Mouse (Mus musculus) thymus, adult 2 months (tissue): ENCODE measurements around the gene Gm20425. TPM values are rescaled to one million over a fixed set of nuclear protein-coding genes. Genes with fewer than 3 reads are reported as not detected.
A peak's percentile ranks its signal among the peaks of the same experiment; 100 is the strongest.

Experiments
- DNase-seq: peaks from one replicate; pipeline ENCODE4 v3.0.0; 2021
- H3K27ac ChIP-seq: fragments of 200-500 bp; 2 replicates; pipeline ENCODE4 v1.5.1; 2012; ENCODE audit warnings: low read length, control low read depth; ENCODE audit not compliant: control insufficient read depth, insufficient read depth
- H3K27me3 ChIP-seq: fragments of 200-500 bp; 2 replicates; pipeline ENCODE4 v1.6.1; 2012; ENCODE audit warnings: mild to moderate bottlenecking, low read length, moderate library complexity, mixed read lengths; ENCODE audit not compliant: control insufficient read depth, insufficient read depth
- H3K36me3 ChIP-seq: fragments of 200-500 bp; 2 replicates; pipeline ENCODE4 v1.6.1; 2012; ENCODE audit warnings: mild to moderate bottlenecking, low read length, moderate library complexity; ENCODE audit not compliant: control insufficient read depth, insufficient read depth
- H3K4me1 ChIP-seq: fragments of 200-500 bp; replicated peaks from 2 replicates; pipeline ENCODE4 v1.6.1; 2012; ENCODE audit warnings: low read length; ENCODE audit not compliant: control insufficient read depth, insufficient read depth
- H3K4me3 ChIP-seq: fragments of 200-500 bp; 2 replicates; pipeline ENCODE4 v1.5.1; 2012; ENCODE audit warnings: mild to moderate bottlenecking, low read length, control low read depth, moderate library complexity; ENCODE audit not compliant: control insufficient read depth, insufficient read depth
- CTCF ChIP-seq: fragments of 200-500 bp; IDR thresholded peaks from 2 replicates; pipeline ENCODE4 v1.5.1; 2012; ENCODE audit warnings: mild to moderate bottlenecking, control low read depth, low read length, moderate library complexity, borderline replicate concordance; ENCODE audit not compliant: control insufficient read depth, poor library complexity, insufficient read depth; ENCODE audit errors: extremely low read depth
- POLR2A ChIP-seq: fragments of 200-500 bp; IDR thresholded peaks from 2 replicates; pipeline ENCODE4 v1.6.1; 2012; ENCODE audit warnings: mild to moderate bottlenecking, low read length, control low read depth, moderate library complexity; ENCODE audit not compliant: control insufficient read depth, poor library complexity, insufficient read depth; ENCODE audit errors: extremely low read depth
- WGBS: fragments of 180-500 bp; shearing (Covaris S2); methylation state at CpG from one replicate; pipeline ENCODE4 v1.1.7; 2018; 5-methylcytosine and 5-hydroxymethylcytosine counted together
- polyA plus RNA-seq: library from polyadenylated mRNA; depleted of rRNA; stranded (reverse); fragments of >200 nt; gene quantifications from 2 replicates; pipeline ENCODE4 v1.2.3, GENCODE M21; 2012

Gene Gm20425
- polyA plus RNA-seq, 1 experiment, result not detected

GRCm38 (mm10) chr9:103234059-103234458, 4.0 kb upstream of the Gm20425 start:
- H3K36me3 ChIP-seq, result no peaks in the 10 kb centered on the region
- TF ChIP-seq POLR2A, result no peak
- no peak for TF ChIP-seq CTCF
- H3K27ac ChIP-seq, result no peak overlapping the region
- DNase-seq, result no peak
- H3K4me3 ChIP-seq, result no peak overlapping the region
- H3K27me3 ChIP-seq, result no peaks in the 10 kb centered on the region
- WGBS, result 56% methylated on average over 7 of the region's 7 CpGs
- peaks cover 27% of the 10 kb centered on the region for H3K4me1 ChIP-seq

- Histone ChIP-seq H3K4me3 (no peak overlapping the region), H3K4me1 (peaks cover 27% of the 10 kb centered on the region), H3K27ac (no peak overlapping the region), H3K27me3 (no peaks in the 10 kb centered on the region), H3K36me3 (no peaks in the 10 kb centered on the region)
- TF ChIP-seq CTCF (no peak), POLR2A (no peak)
- DNase-seq, result peak; percentile 73
- WGBS, result 61% methylated on average over 7 of the region's 7 CpGs
Measured at GRCm38 (mm10) chr9:103233006-103233395, 2.9 kb upstream of the Gm20425 start.

GRCm38 (mm10) chr9:103232232-103233005, 2.3 kb upstream of the Gm20425 start:
- no peak for TF ChIP-seq CTCF
- TF ChIP-seq POLR2A, result no peak
- Histone ChIP-seq H3K4me1 (peaks cover 27% of the 10 kb centered on the region), H3K27ac (no peak overlapping the region), H3K27me3 (no peaks in the 10 kb centered on the region), H3K4me3 (no peak overlapping the region), H3K36me3 (no peaks in the 10 kb centered on the region)
- WGBS, result 92% methylated on average over 7 of the region's 7 CpGs
- DNase-seq, result no peak

GRCm38 (mm10) chr9:103229037-103229867, 855 bp downstream of the Gm20425 start:
- H3K27me3 ChIP-seq, result no peaks in the 10 kb centered on the region
- no peak for DNase-seq
- H3K4me1 ChIP-seq, result peaks cover 27% of the 10 kb centered on the region
- H3K27ac ChIP-seq, result no peak overlapping the region
- WGBS, result 95% methylated on average over 15 of the region's 15 CpGs
- TF ChIP-seq POLR2A, result no peak
- TF ChIP-seq CTCF, result no peak
- no peak overlapping the region for H3K4me3 ChIP-seq
- H3K36me3 ChIP-seq, result no peaks in the 10 kb centered on the region

- WGBS, result 73% methylated on average over 13 of the region's 13 CpGs
- no peak for DNase-seq
- Histone ChIP-seq H3K27ac (no peak overlapping the region), H3K36me3 (no peaks in the 10 kb centered on the region), H3K27me3 (no peaks in the 10 kb centered on the region), H3K4me1 (peaks cover 23% of the 10 kb centered on the region), H3K4me3 (no peak overlapping the region)
- no peak for TF ChIP-seq POLR2A
- TF ChIP-seq CTCF, result no peak
Measured at GRCm38 (mm10) chr9:103228370-103229003, 1.6 kb downstream of the Gm20425 start.

GRCm38 (mm10) chr9:103227760-103228159, 2.3 kb downstream of the Gm20425 start:
- Histone ChIP-seq H3K27me3 (no peaks in the 10 kb centered on the region), H3K4me1 (peaks cover 17% of the 10 kb centered on the region), H3K36me3 (no peaks in the 10 kb centered on the region), H3K27ac (no peak overlapping the region), H3K4me3 (no peak overlapping the region)
- 97% methylated on average over 16 of the region's 16 CpGs for WGBS
- no peak for DNase-seq
- TF ChIP-seq POLR2A, result no peak
